In the genomic region with DNA sequence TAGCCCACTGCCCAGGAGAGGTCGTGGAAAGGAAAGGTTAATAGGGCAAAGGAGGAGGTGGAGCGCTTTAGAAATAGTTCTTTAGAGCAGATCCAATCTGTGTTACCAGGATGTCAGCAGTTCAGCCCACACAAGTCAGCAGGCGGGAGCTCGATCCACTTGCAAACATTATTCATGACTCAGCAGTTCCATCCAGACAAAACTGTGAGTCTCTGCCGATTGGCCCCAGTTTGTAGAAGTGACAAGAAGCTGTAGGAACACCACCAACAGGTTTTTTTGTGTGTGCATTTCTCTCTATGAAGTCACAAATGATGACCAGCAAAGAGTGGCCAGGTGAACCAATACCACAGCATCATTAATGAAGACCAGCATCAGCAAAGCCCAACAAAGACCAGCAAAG, we compare ENCODE assay signal across 27 mouse cellular contexts. TPM values are rescaled to one million over a fixed set of nuclear protein-coding genes. Genes with fewer than 3 reads are reported as not detected.
"Had no signal": no experiment of that assay in that cellular context is flagged by ENCODE, and none has a peak within 500 bp of the region (broad histone marks: within the 10 kb centered on the region; RNA-seq: fewer than 3 reads in every experiment).

No protein-coding gene starts in this region.

- H3K9me3 ChIP-seq: heart, embryonic 10.5 days; heart, embryonic 13.5 days; heart, embryonic 15.5 days; hindbrain, embryonic 13.5 days; hindbrain, embryonic 15.5 days; kidney, embryonic 15.5 days; limb, embryonic 13.5 days; limb, embryonic 15.5 days; liver, embryonic 12.5 days had no signal

- H3K27me3 ChIP-seq: heart, embryonic 13.5 days; heart, embryonic 15.5 days; hindbrain, embryonic 13.5 days; hindbrain, embryonic 15.5 days; kidney, embryonic 15.5 days; limb, embryonic 13.5 days; limb, embryonic 15.5 days had no signal

- H3K4me1 ChIP-seq: heart, embryonic 10.5 days; heart, embryonic 13.5 days; heart, embryonic 15.5 days; hindbrain, embryonic 13.5 days; hindbrain, embryonic 15.5 days; kidney, embryonic 15.5 days; limb, embryonic 13.5 days; limb, embryonic 15.5 days had no signal

- ATAC-seq: hindbrain, postnatal 0 days; intestine, embryonic 16.5 days; liver, embryonic 12.5 days had no signal

- DNase-seq: gastrocnemius, postnatal 14 days; gastrocnemius, postnatal 36 days; heart, adult 18-20 months; heart, postnatal 14 days; heart, postnatal 36 days; kidney, adult 11 months; kidney, adult 2 months; kidney, adult 9 months; kidney, postnatal 14 days; kidney, postnatal 36 days; layer of hippocampus, adult 9-11 months; layer of hippocampus, postnatal 36 days; left cerebral cortex, postnatal 4 days had no signal

- H3K27ac ChIP-seq: heart, embryonic 10.5 days; heart, embryonic 13.5 days; heart, embryonic 15.5 days; hindbrain, embryonic 13.5 days; hindbrain, embryonic 15.5 days; hindbrain, postnatal 0 days; kidney, embryonic 15.5 days; kidney, postnatal 0 days; limb, embryonic 13.5 days; limb, embryonic 15.5 days; liver, embryonic 12.5 days had no signal

- H3K4me2 ChIP-seq: heart, embryonic 13.5 days; heart, embryonic 15.5 days; hindbrain, embryonic 13.5 days; hindbrain, embryonic 15.5 days; kidney, embryonic 15.5 days; limb, embryonic 13.5 days; limb, embryonic 15.5 days; liver, embryonic 12.5 days had no signal

- H3K4me3 ChIP-seq: heart, embryonic 10.5 days; heart, embryonic 13.5 days; heart, embryonic 15.5 days; hindbrain, embryonic 13.5 days; hindbrain, embryonic 15.5 days; kidney, embryonic 15.5 days; limb, embryonic 13.5 days; limb, embryonic 15.5 days; liver, embryonic 12.5 days had no signal

- H3K36me3 ChIP-seq: heart, embryonic 10.5 days; heart, embryonic 13.5 days; heart, embryonic 15.5 days; hindbrain, embryonic 13.5 days; hindbrain, embryonic 15.5 days; kidney, embryonic 15.5 days; limb, embryonic 13.5 days; limb, embryonic 15.5 days; liver, embryonic 12.5 days had no signal

- H3K9ac ChIP-seq: heart, embryonic 13.5 days; heart, embryonic 15.5 days; hindbrain, embryonic 13.5 days; hindbrain, embryonic 15.5 days; kidney, embryonic 15.5 days; limb, embryonic 13.5 days; limb, embryonic 15.5 days; liver, embryonic 12.5 days had no signal

RNA-seq across cellular contexts. Expression of gene Slc44a5, which starts 28.1 kb away (rescaled TPM):
- total RNA-seq: heart, postnatal 36 days; hematopoietic stem cell, adult 5-6 weeks; liver, adult 2 months had no signal
- polyA plus RNA-seq: liver, adult 2 months had no signal
